8 mouse cellular contexts compared by ENCODE assay signal in the genomic region with DNA sequence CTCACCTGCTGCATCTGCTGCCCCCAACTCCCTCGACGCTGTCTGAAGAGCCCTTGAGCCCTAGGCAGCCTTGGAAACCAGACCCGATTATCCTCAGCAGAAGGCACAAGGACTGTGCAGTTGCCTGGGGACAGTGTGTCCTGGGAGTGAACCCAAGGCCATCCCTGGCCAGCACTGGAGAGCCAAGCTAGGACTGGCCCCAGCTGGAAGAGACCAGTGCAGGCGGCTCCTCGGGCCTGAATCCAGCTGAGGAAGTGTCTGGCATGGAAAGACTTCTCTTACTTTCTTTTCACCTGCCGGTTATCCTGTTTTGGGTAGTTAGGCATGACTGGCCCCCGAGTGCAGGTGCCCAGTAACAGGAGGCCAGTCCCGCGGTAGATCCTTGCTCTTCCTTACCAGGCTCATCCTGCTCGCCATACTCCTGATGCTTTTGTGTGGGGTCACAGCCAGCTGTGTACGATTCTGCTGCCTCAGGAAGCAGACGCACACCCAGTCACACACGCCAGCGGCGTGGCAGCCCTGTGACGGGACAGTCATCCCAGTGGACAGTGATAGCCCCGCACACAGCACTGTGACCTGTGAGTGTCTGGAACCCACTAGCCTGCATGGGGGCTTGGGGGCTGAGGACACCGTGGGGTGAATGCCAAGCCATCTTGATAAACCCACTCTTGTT. TPM values are rescaled to one million over a fixed set of nuclear protein-coding genes. Genes with fewer than 3 reads are reported as not detected.
DNase-seq lines count a peak whose midpoint lies in the region; ATAC-seq lines count a peak whose summit lies in the region.

No protein-coding gene starts in this region.

- peaks cover 41% of the 10 kb centered on the region for H3K27me3 ChIP-seq in midbrain, embryonic 10.5 days (ENCODE audit: low read depth, poor library complexity, severe bottlenecking)
- no peaks in the 10 kb centered on the region for H3K27me3 ChIP-seq in midbrain, embryonic 16.5 days (ENCODE audit: control insufficient read depth, insufficient read depth, low read depth, low read length)

- ATAC-seq in midbrain, embryonic 16.5 days = no peak

- H3K4me3 ChIP-seq in midbrain, embryonic 10.5 days = 0 out of 2 replicates have a peak overlapping the region, but pooled peaks have one; percentile 41
- H3K4me3 ChIP-seq in midbrain, embryonic 16.5 days (ENCODE audit: low read depth, low read length) = no peak overlapping the region

- peak; percentile 49 to 59 for DNase-seq in cerebellum, postnatal 10 days
- DNase-seq in cerebellum, adult 11-12 months = no peak
- no peak for DNase-seq in midbrain, embryonic 10.5 days (ENCODE audit: low spot score)
- DNase-seq in heart, postnatal 25 days (ENCODE audit: low spot score) = peak; percentile 74
- DNase-seq in lung, postnatal 36 days = peak; percentile 44
- DNase-seq in frontal cortex, postnatal 25 days (ENCODE audit: low spot score in 2 of 2) = no peak
- no peak for DNase-seq in frontal cortex, postnatal 10 days (ENCODE audit: low spot score in 2 of 2)

- H3K4me1 ChIP-seq in midbrain, embryonic 10.5 days = peaks cover 9% of the 10 kb centered on the region
- peaks cover 2% of the 10 kb centered on the region; the same call in 1 of the 2 replicates for H3K4me1 ChIP-seq in midbrain, embryonic 16.5 days (ENCODE audit: control insufficient read depth, insufficient read depth, low read length)

- no peak overlapping the region for H3K4me2 ChIP-seq in midbrain, embryonic 16.5 days (ENCODE audit: low read length)

- WGBS in midbrain, embryonic 10.5 days = 85% methylated on average over 18 of the region's 18 CpGs
- WGBS in midbrain, embryonic 16.5 days = 81% methylated on average over 18 of the region's 18 CpGs

- intact Hi-C loops in heart, postnatal 25 days (cut with DNase I) = no loop called here

- no peaks in the 10 kb centered on the region for H3K36me3 ChIP-seq in midbrain, embryonic 10.5 days
- no peaks in the 10 kb centered on the region for H3K36me3 ChIP-seq in midbrain, embryonic 16.5 days (ENCODE audit: control insufficient read depth, insufficient read depth, low read length)

- no peaks in the 10 kb centered on the region for H3K9me3 ChIP-seq in midbrain, embryonic 10.5 days (replicated peaks)
- no peaks in the 10 kb centered on the region for H3K9me3 ChIP-seq in midbrain, embryonic 16.5 days (replicated peaks; ENCODE audit: control insufficient read depth, low read length, poor library complexity, severe bottlenecking)

- no peak overlapping the region for H3K9ac ChIP-seq in midbrain, embryonic 16.5 days (ENCODE audit: low read depth, low read length)

- H3K27ac ChIP-seq in midbrain, embryonic 10.5 days (replicated peaks) = no peak overlapping the region; the same call in 1 of the 2 replicates
- H3K27ac ChIP-seq in midbrain, embryonic 16.5 days (ENCODE audit: low read length) = no peak overlapping the region

RNA-seq across cellular contexts. Expression of gene Tmem52, which starts 0.8 kb away (rescaled TPM):
- polyA plus RNA-seq in midbrain, embryonic 10.5 days (2016; fragmentation: Nextera tagmentation; extraction: Ambion mirVana) = 0.14 TPM in 1 of 2 replicates, not detected in the other
- not detected in 2 replicates for polyA plus RNA-seq in midbrain, embryonic 16.5 days (2015; fragmentation: Nextera tagmentation; extraction: Ambion mirVana)
- total RNA-seq in heart, postnatal 25 days (2021) = 1 to 10 TPM; 7.1 to 8.1 TPM

RNA-seq across cellular contexts. Expression of gene Gnb1, which starts 21.4 kb away (rescaled TPM):
- polyA plus RNA-seq in midbrain, embryonic 10.5 days (2016; fragmentation: Nextera tagmentation; extraction: Ambion mirVana) = 630 and 714 TPM in 2 replicates
- 1,246 and 1,252 TPM in 2 replicates for polyA plus RNA-seq in midbrain, embryonic 16.5 days (2015; fragmentation: Nextera tagmentation; extraction: Ambion mirVana)
- 100 to 1,000 TPM; 166 to 196 TPM for total RNA-seq in heart, postnatal 25 days (2021)

Comparison
In these comparisons a context has a peak if more than half of its experiments do, and no peak if none do; other contexts are left out.
1. DNase-seq: peak in cerebellum, postnatal 10 days (2 of 2), heart, postnatal 25 days (single experiment) and lung, postnatal 36 days (single experiment); none in cerebellum, adult 11-12 months (single experiment), midbrain, embryonic 10.5 days (single experiment), frontal cortex, postnatal 25 days (0 of 2) and frontal cortex, postnatal 10 days (0 of 2).